Mouse (Mus musculus) hindbrain, postnatal 0 days (tissue): Measurements from ENCODE around the gene B2m. TPM values are rescaled to one million over a fixed set of nuclear protein-coding genes. Genes with fewer than 3 reads are reported as not detected.
A peak's percentile ranks its signal among the peaks of the same experiment; 100 is the strongest.

Experiments
- ATAC-seq: fragments of 200-750 bp; cut with Nextera tagmentation; 2 replicates; pipeline ENCODE4 v1.8.0; 2017; ENCODE audit warnings: mild to moderate bottlenecking, moderate TSS enrichment, moderate library complexity
- DNase-seq: peaks from one replicate; pipeline ENCODE4 v3.0.0-alpha.2; 2015; ENCODE audit warnings: low spot score
- H3K27ac ChIP-seq: fragments of 300-500 bp; sonication (generic); 2 replicates; pipeline ENCODE4 v1.5.1; 2014; ENCODE audit warnings: mild to moderate bottlenecking
- H3K27me3 ChIP-seq: fragments of 300-500 bp; sonication (generic); 2 replicates; pipeline ENCODE4 v1.6.1; 2014; ENCODE audit warnings: low read length, mixed read lengths; ENCODE audit not compliant: insufficient read depth
- H3K36me3 ChIP-seq: fragments of 300-500 bp; sonication (generic); 2 replicates; pipeline ENCODE4 v1.6.1; 2014; ENCODE audit warnings: low read length, mixed read lengths; ENCODE audit not compliant: insufficient read depth
- H3K4me1 ChIP-seq: fragments of 300-500 bp; sonication (generic); 2 replicates; pipeline ENCODE4 v1.6.1; 2014; ENCODE audit warnings: antibody characterized with exemption, low read length, mixed read lengths; ENCODE audit not compliant: insufficient read depth
- H3K4me2 ChIP-seq: fragments of 300-500 bp; sonication (generic); 2 replicates; pipeline ENCODE4 v1.6.1; 2014; ENCODE audit warnings: low read depth, mild to moderate bottlenecking, low read length, moderate library complexity, mixed read lengths
- H3K4me3 ChIP-seq: fragments of 300-500 bp; sonication (generic); 2 replicates; pipeline ENCODE4 v1.5.1; 2014; ENCODE audit warnings: low read length
- H3K9ac ChIP-seq: fragments of 300-500 bp; sonication (generic); replicated peaks from 2 replicates; pipeline ENCODE4 v1.6.1; 2014; ENCODE audit warnings: mild to moderate bottlenecking, low read length, moderate library complexity, mixed read lengths
- H3K9me3 ChIP-seq: fragments of 300-500 bp; sonication (generic); 2 replicates; pipeline ENCODE4 v1.6.1; 2016; ENCODE audit warnings: low read length, mixed read lengths
- CTCF ChIP-seq: IDR thresholded peaks from 2 replicates; pipeline ENCODE4 v1.5.1; 2016; ENCODE audit warnings: antibody characterized with exemption, control low read depth, low read depth
- WGBS: fragments of 180-500 bp; shearing (Covaris S2); extraction: QIAGEN DNeasy Blood & Tissue Kit; methylation state at CpG from one replicate; pipeline ENCODE4 v1.1.7; 2014; 5-methylcytosine and 5-hydroxymethylcytosine counted together
- polyA plus RNA-seq: library from polyadenylated mRNA; unstranded; fragments of >200 nt; fragmentation: Nextera tagmentation; extraction: Ambion mirVana; gene quantifications from 2 replicates; pipeline ENCODE4 v1.2.1, GENCODE M21; 2015
- total RNA-seq: library from RNA; depleted of rRNA; stranded (reverse); fragments of >200 nt; gene quantifications from 2 replicates; pipeline ENCODE4 v1.2.3, GENCODE M21; 2014

Gene B2m
- total and polyA plus RNA-seq, 2 experiments from 2014 or later = 111 to 208 TPM

- no peak for DNase-seq
- Histone ChIP-seq H3K9me3 (no peaks in the 10 kb centered on the region), H3K4me3 (no peak overlapping the region), H3K36me3 (no peaks in the 10 kb centered on the region), H3K4me2 (no peak overlapping the region), H3K27ac (no peak overlapping the region), H3K9ac (no peak overlapping the region), H3K4me1 (no peaks in the 10 kb centered on the region), H3K27me3 (no peaks in the 10 kb centered on the region)
- ATAC-seq = no peak
- WGBS = 90% methylated on average over 4 of the region's 4 CpGs
- TF ChIP-seq CTCF = no peak
Observed at GRCm38 (mm10) chr2:122156051-122156700, 8.7 kb downstream of the B2m start.

- no peak overlapping the region for H3K27ac ChIP-seq
- no peak overlapping the region for H3K4me3 ChIP-seq
- H3K27me3 ChIP-seq = no peaks in the 10 kb centered on the region
- H3K4me1 ChIP-seq = no peaks in the 10 kb centered on the region
- DNase-seq (no peak), ATAC-seq (no peak)
- no peak for TF ChIP-seq CTCF
- H3K9me3 ChIP-seq = no peaks in the 10 kb centered on the region
- H3K9ac ChIP-seq = no peak overlapping the region
- H3K4me2 ChIP-seq = no peak overlapping the region
- H3K36me3 ChIP-seq = no peaks in the 10 kb centered on the region
Observed at GRCm38 (mm10) chr2:122157561-122157960, 10.1 kb downstream of the B2m start.

- DNase-seq (peak; percentile 4), ATAC-seq (no peak)
- no peak overlapping the region for H3K4me3 ChIP-seq
- no peak overlapping the region for H3K4me2 ChIP-seq
- H3K4me1 ChIP-seq = no peaks in the 10 kb centered on the region
- no peaks in the 10 kb centered on the region for H3K9me3 ChIP-seq
- H3K27me3 ChIP-seq = no peaks in the 10 kb centered on the region
- no peak overlapping the region for H3K9ac ChIP-seq
- 51% methylated on average over 6 of the region's 6 CpGs for WGBS
- TF ChIP-seq CTCF = no peak
- H3K36me3 ChIP-seq = no peaks in the 10 kb centered on the region
- no peak overlapping the region for H3K27ac ChIP-seq
Observed at GRCm38 (mm10) chr2:122158362-122158802, 10.9 kb downstream of the B2m start.

- no peaks in the 10 kb centered on the region for H3K9me3 ChIP-seq
- H3K36me3 ChIP-seq = no peaks in the 10 kb centered on the region
- H3K27ac ChIP-seq = no peak overlapping the region
- no peak for DNase-seq
- H3K9ac ChIP-seq = no peak overlapping the region
- H3K4me3 ChIP-seq = no peak overlapping the region
- 92% methylated on average over 6 of the region's 6 CpGs for WGBS
- H3K4me2 ChIP-seq = no peak overlapping the region
- H3K27me3 ChIP-seq = no peaks in the 10 kb centered on the region
- ATAC-seq = no peak
- no peak for TF ChIP-seq CTCF
- H3K4me1 ChIP-seq = no peaks in the 10 kb centered on the region
Observed at GRCm38 (mm10) chr2:122159667-122160066, 12.2 kb downstream of the B2m start.

GRCm38 (mm10) chr2:122160680-122161079, 13.2 kb downstream of the B2m start, which contains the start of gene Trim69:
Gene Trim69 (plus strand): TSS chr2:122160700.
- H3K27ac ChIP-seq = no peak within 1 kb of the TSS
- TF ChIP-seq CTCF = peak; percentile 87
- H3K4me3 ChIP-seq = no peak within 1 kb of the TSS
- H3K4me2 ChIP-seq = no peak within 1 kb of the TSS
- H3K9me3 ChIP-seq = no peaks in the 10 kb centered on the region
- H3K4me1 ChIP-seq = no peaks in the 10 kb centered on the region
- DNase-seq (peak; percentile 88), ATAC-seq (peak; percentile 78)
- no peak within 1 kb of the TSS for H3K9ac ChIP-seq
- H3K27me3 ChIP-seq = no peaks in the 10 kb centered on the region
- WGBS = 27% methylated on average over 2 of the region's 2 CpGs
- no peaks in the 10 kb centered on the region for H3K36me3 ChIP-seq

GRCm38 (mm10) chr2:122161542-122161941, 14.1 kb downstream of the B2m start:
- Histone ChIP-seq H3K4me3 (no peak overlapping the region), H3K9ac (no peak overlapping the region), H3K27me3 (no peaks in the 10 kb centered on the region), H3K36me3 (no peaks in the 10 kb centered on the region), H3K9me3 (no peaks in the 10 kb centered on the region), H3K4me1 (no peaks in the 10 kb centered on the region), H3K4me2 (no peak overlapping the region), H3K27ac (no peak overlapping the region)
- no peak for DNase-seq
- no peak for TF ChIP-seq CTCF
- WGBS = 27% methylated on average over 4 of the region's 4 CpGs
- no peak for ATAC-seq

- no peaks in the 10 kb centered on the region for H3K27me3 ChIP-seq
- ATAC-seq (no peak), DNase-seq (no peak)
- no peak overlapping the region for H3K4me2 ChIP-seq
- H3K36me3 ChIP-seq = no peaks in the 10 kb centered on the region
- WGBS = 76% methylated on average over 2 of the region's 2 CpGs
- no peaks in the 10 kb centered on the region for H3K4me1 ChIP-seq
- no peak overlapping the region for H3K27ac ChIP-seq
- no peaks in the 10 kb centered on the region for H3K9me3 ChIP-seq
- H3K9ac ChIP-seq = no peak overlapping the region
- no peak for TF ChIP-seq CTCF
- H3K4me3 ChIP-seq = no peak overlapping the region
Observed at GRCm38 (mm10) chr2:122162529-122162928, 15.0 kb downstream of the B2m start.
